Mouse (Mus musculus) intestine, postnatal 0 days (tissue): ENCODE data around the gene Lrrc8b. TPM values are rescaled to one million over a fixed set of nuclear protein-coding genes. Genes with fewer than 3 reads are reported as not detected.

Experiments used
- ATAC-seq: fragments of 200-750 bp; cut with Nextera tagmentation; 2 replicates; pipeline ENCODE4 v1.8.0; 2017; ENCODE audit warnings: mild to moderate bottlenecking, moderate TSS enrichment, moderate library complexity
- H3K27ac ChIP-seq: fragments of 300-500 bp; sonication (generic); 2 replicates; pipeline ENCODE4 v1.5.1; 2014; ENCODE audit warnings: mild to moderate bottlenecking, low read depth, low read length, moderate library complexity
- H3K27me3 ChIP-seq: fragments of 300-500 bp; sonication (generic); replicated peaks from 2 replicates; pipeline ENCODE4 v1.6.1; 2014; ENCODE audit warnings: low read length, mixed read lengths; ENCODE audit not compliant: control insufficient read depth, insufficient read depth
- H3K36me3 ChIP-seq: fragments of 300-500 bp; sonication (generic); 2 replicates; pipeline ENCODE4 v1.6.1; 2014; ENCODE audit warnings: mild to moderate bottlenecking, moderate library complexity; ENCODE audit not compliant: control insufficient read depth, insufficient read depth
- H3K4me1 ChIP-seq: fragments of 300-500 bp; sonication (generic); replicated peaks from 2 replicates; pipeline ENCODE4 v1.6.1; 2014; ENCODE audit warnings: antibody characterized with exemption, low read length, mixed read lengths; ENCODE audit not compliant: control insufficient read depth, insufficient read depth
- H3K4me2 ChIP-seq: fragments of 300-500 bp; sonication (generic); replicated peaks from 2 replicates; pipeline ENCODE4 v1.6.1; 2014; ENCODE audit warnings: low read depth, mild to moderate bottlenecking, moderate library complexity
- H3K4me3 ChIP-seq: fragments of 300-500 bp; sonication (generic); 2 replicates; pipeline ENCODE4 v1.5.1; 2014; ENCODE audit warnings: low read depth, low read length
- H3K9ac ChIP-seq: fragments of 300-500 bp; sonication (generic); 2 replicates; pipeline ENCODE4 v1.6.1; 2014; ENCODE audit warnings: mild to moderate bottlenecking, low read depth, low read length
- H3K9me3 ChIP-seq: fragments of 300-500 bp; sonication (generic); 2 replicates; pipeline ENCODE4 v1.6.1; 2016; ENCODE audit warnings: mixed run types; ENCODE audit not compliant: control insufficient read depth
- CTCF ChIP-seq: sonication (generic); IDR thresholded peaks from 2 replicates; pipeline ENCODE4 v1.5.1; 2016; ENCODE audit warnings: low read depth, mild to moderate bottlenecking, control low read depth, antibody characterized with exemption, moderate library complexity
- WGBS: fragments of 180-500 bp; shearing (Covaris S2); extraction: QIAGEN DNeasy Blood & Tissue Kit; methylation state at CpG from one replicate; pipeline ENCODE4 v1.1.7; 2014; 5-methylcytosine and 5-hydroxymethylcytosine counted together
- polyA plus RNA-seq: library from polyadenylated mRNA; unstranded; fragments of >200 nt; fragmentation: Nextera tagmentation; extraction: Ambion mirVana; gene quantifications from 2 replicates; pipeline ENCODE4 v1.2.1, GENCODE M21; 2015

Lrrc8b gene
- polyA plus RNA-seq, 1 experiment from 2014 or later, result 12.2 TPM

GRCm38 (mm10) chr5:105430148-105430547 is 14.6 kb downstream of the Lrrc8b start:
- Histone ChIP-seq H3K36me3 (no peaks in the 10 kb centered on the region), H3K9ac (no peak overlapping the region), H3K9me3 (no peaks in the 10 kb centered on the region), H3K4me1 (no peaks in the 10 kb centered on the region), H3K4me2 (no peak overlapping the region), H3K27ac (no peak overlapping the region), H3K27me3 (no peaks in the 10 kb centered on the region), H3K4me3 (no peak overlapping the region)
- no peak for ATAC-seq
- 92% methylated on average over 8 of the region's 8 CpGs for WGBS
- no peak for TF ChIP-seq CTCF

GRCm38 (mm10) chr5:105439608-105440007 is 24.0 kb downstream of the Lrrc8b start:
- Histone ChIP-seq H3K4me3 (no peak overlapping the region), H3K27me3 (no peaks in the 10 kb centered on the region), H3K4me2 (peak overlapping the region; percentile 32; the same call in 1 of the 2 replicates), H3K36me3 (no peaks in the 10 kb centered on the region), H3K9me3 (no peaks in the 10 kb centered on the region), H3K9ac (no peak overlapping the region), H3K27ac (peak overlapping the region; percentile 62), H3K4me1 (no peaks in the 10 kb centered on the region; the same call in 1 of the 2 replicates)
- WGBS, result 52% methylated on average over 5 of the region's 5 CpGs
- no peak for TF ChIP-seq CTCF
- ATAC-seq, result peak; percentile 96

GRCm38 (mm10) chr5:105440992-105441535 is 25.5 kb downstream of the Lrrc8b start:
- 63% methylated on average over 9 of the region's 9 CpGs for WGBS
- H3K9me3 ChIP-seq, result no peaks in the 10 kb centered on the region
- no peaks in the 10 kb centered on the region; the same call in 1 of the 2 replicates for H3K4me1 ChIP-seq
- no peak overlapping the region for H3K4me3 ChIP-seq
- H3K36me3 ChIP-seq, result no peaks in the 10 kb centered on the region
- H3K27ac ChIP-seq, result no peak overlapping the region
- no peak for TF ChIP-seq CTCF
- H3K9ac ChIP-seq, result no peak overlapping the region
- H3K27me3 ChIP-seq, result no peaks in the 10 kb centered on the region
- no peak overlapping the region for H3K4me2 ChIP-seq
- no peak for ATAC-seq

GRCm38 (mm10) chr5:105442212-105443000 is 26.8 kb downstream of the Lrrc8b start:
- Histone ChIP-seq H3K4me2 (no peak overlapping the region), H3K9me3 (no peaks in the 10 kb centered on the region), H3K9ac (no peak overlapping the region), H3K27me3 (no peaks in the 10 kb centered on the region), H3K36me3 (no peaks in the 10 kb centered on the region), H3K4me1 (no peaks in the 10 kb centered on the region; the same call in 1 of the 2 replicates), H3K4me3 (no peak overlapping the region), H3K27ac (no peak overlapping the region; the same call in 1 of the 2 replicates)
- no peak for TF ChIP-seq CTCF
- ATAC-seq, result no peak
- 59% methylated on average over 5 of the region's 5 CpGs for WGBS

GRCm38 (mm10) chr5:105443057-105443815 is 27.7 kb downstream of the Lrrc8b start:
- Histone ChIP-seq H3K36me3 (no peaks in the 10 kb centered on the region), H3K4me2 (no peak overlapping the region), H3K9me3 (no peaks in the 10 kb centered on the region), H3K27ac (no peak overlapping the region), H3K9ac (no peak overlapping the region), H3K4me3 (no peak overlapping the region), H3K4me1 (no peaks in the 10 kb centered on the region; the same call in 1 of the 2 replicates), H3K27me3 (no peaks in the 10 kb centered on the region)
- no peak for ATAC-seq
- 50% methylated on average over 11 of the region's 11 CpGs for whole genome bisulfite sequencing
- TF ChIP-seq CTCF, result no peak

- no peaks in the 10 kb centered on the region for H3K27me3 ChIP-seq
- no peak overlapping the region for H3K4me3 ChIP-seq
- H3K4me1 ChIP-seq, result no peaks in the 10 kb centered on the region
- no peak overlapping the region for H3K9ac ChIP-seq
- no peak for TF ChIP-seq CTCF
- ATAC-seq, result no peak
- no peaks in the 10 kb centered on the region for H3K36me3 ChIP-seq
- H3K27ac ChIP-seq, result no peak overlapping the region
- 46% methylated on average over 6 of the region's 6 CpGs for WGBS
- no peaks in the 10 kb centered on the region for H3K9me3 ChIP-seq
- no peak overlapping the region for H3K4me2 ChIP-seq
Measured at GRCm38 (mm10) chr5:105445686-105446085, 30.1 kb downstream of the Lrrc8b start.
